Mouse (Mus musculus): ENCODE measurements at regions not wholly inside any gene's neighbourhood (a gene's known extent, or its start where the extent isn't known, plus 50 kb on each side); places are given as distances from the start of the nearest gene placed in this dataset.

- no peak for TF ChIP-seq CTCF (IDR thresholded peaks at IDR 0.05; ENCODE audit: low read depth, low read length)
- no peak for TF ChIP-seq POLR2A (IDR thresholded peaks at IDR 0.05; ENCODE audit: borderline replicate concordance, low read depth, low read length)
Measured at GRCm38 (mm10) chr13:70134544-70134943, 332.3 kb downstream of the Med10 start.
